In genomic region chr5:104328317-104328850, GRCm38 (mm10) we compare ENCODE assay signal across 20 mouse cellular contexts. TPM values are rescaled to one million over a fixed set of nuclear protein-coding genes. Genes with fewer than 3 reads are reported as not detected.
A peak's percentile ranks its signal among the peaks of the same experiment; 100 is the strongest.
DNase-seq lines count a peak whose midpoint lies in the region; ATAC-seq and TF ChIP-seq lines count a peak whose summit lies in the region.
"Had no signal": no experiment of that assay in that cellular context is flagged by ENCODE, and none has a peak within 500 bp of the region (broad histone marks: within the 10 kb centered on the region; RNA-seq: fewer than 3 reads in every experiment).

No protein-coding gene starts in this region.

- no peaks in the 10 kb centered on the region for H3K36me3 ChIP-seq in forebrain, embryonic 11.5 days (ENCODE audit: control insufficient read depth, insufficient read depth, low read length)
- no peaks in the 10 kb centered on the region for H3K36me3 ChIP-seq in forebrain, embryonic 10.5 days (replicated peaks)
- no peaks in the 10 kb centered on the region for H3K36me3 ChIP-seq in intestine, embryonic 15.5 days
- no peaks in the 10 kb centered on the region for H3K36me3 ChIP-seq in intestine, embryonic 16.5 days (ENCODE audit: control insufficient read depth, insufficient read depth, low read length)
- no peaks in the 10 kb centered on the region for H3K36me3 ChIP-seq in neural tube, embryonic 11.5 days (ENCODE audit: control insufficient read depth, insufficient read depth, low read length)

- no peak for TF ChIP-seq CTCF in olfactory bulb, adult 2 months (IDR thresholded peaks at IDR 0.05; ENCODE audit: insufficient read depth, low read depth, low read length)

- H3K4me3 ChIP-seq in forebrain, embryonic 11.5 days (ENCODE audit: low read depth, low read length): no peak overlapping the region
- no peak overlapping the region for H3K4me3 ChIP-seq in forebrain, embryonic 10.5 days
- no peak overlapping the region for H3K4me3 ChIP-seq in intestine, embryonic 15.5 days (replicated peaks)
- H3K4me3 ChIP-seq in intestine, embryonic 16.5 days (ENCODE audit: low read length): no peak overlapping the region
- no peak overlapping the region for H3K4me3 ChIP-seq in neural tube, embryonic 11.5 days (ENCODE audit: low read depth, low read length)
- H3K4me3 ChIP-seq in olfactory bulb, adult 2 months (ENCODE audit: insufficient read depth, low read depth, low read length): no peak overlapping the region
- H3K4me3 ChIP-seq: gastrocnemius, adult 2 months had no signal

- no peak overlapping the region for H3K27ac ChIP-seq in forebrain, embryonic 11.5 days (ENCODE audit: low read depth, low read length)
- no peak overlapping the region for H3K27ac ChIP-seq in forebrain, embryonic 10.5 days
- no peak overlapping the region for H3K27ac ChIP-seq in intestine, embryonic 15.5 days
- no peak overlapping the region for H3K27ac ChIP-seq in intestine, embryonic 16.5 days (ENCODE audit: low read length)
- no peak overlapping the region for H3K27ac ChIP-seq in neural tube, embryonic 11.5 days (ENCODE audit: low read depth, low read length)
- H3K27ac ChIP-seq in olfactory bulb, adult 2 months (ENCODE audit: insufficient read depth, low read depth, low read length): peak overlapping the region; percentile 83
- H3K27ac ChIP-seq: gastrocnemius, adult 2 months had no signal

- H3K9me3 ChIP-seq in forebrain, embryonic 11.5 days (ENCODE audit: control insufficient read depth, low read length): no peaks in the 10 kb centered on the region
- H3K9me3 ChIP-seq in forebrain, embryonic 10.5 days: no peaks in the 10 kb centered on the region
- no peaks in the 10 kb centered on the region for H3K9me3 ChIP-seq in intestine, embryonic 15.5 days
- H3K9me3 ChIP-seq in intestine, embryonic 16.5 days (ENCODE audit: control insufficient read depth, low read length): no peaks in the 10 kb centered on the region
- H3K9me3 ChIP-seq in neural tube, embryonic 11.5 days (ENCODE audit: control insufficient read depth, low read length): no peaks in the 10 kb centered on the region

- ATAC-seq in forebrain, embryonic 11.5 days (replicated peaks; ENCODE audit: low FRiP score): peak; percentile 27; the same call in 1 of the 2 replicates
- 0 out of 2 replicates have a peak, but pooled peaks have one; percentile 41 for ATAC-seq in intestine, embryonic 15.5 days
- ATAC-seq in intestine, embryonic 16.5 days: no peak
- peak; percentile 41; the same call in 1 of the 2 replicates for ATAC-seq in neural tube, embryonic 11.5 days (ENCODE audit: insufficient read depth, low FRiP score, low TSS enrichment)
- no peak for ATAC-seq in CD4-positive, CD25-positive, alpha-beta regulatory T cell, adult 4 months
- ATAC-seq: Patski had no signal

- H3K9ac ChIP-seq in forebrain, embryonic 11.5 days (ENCODE audit: low read length): no peak overlapping the region
- no peak overlapping the region for H3K9ac ChIP-seq in intestine, embryonic 15.5 days
- H3K9ac ChIP-seq in intestine, embryonic 16.5 days (ENCODE audit: low read depth, low read length): no peak overlapping the region
- no peak overlapping the region for H3K9ac ChIP-seq in neural tube, embryonic 11.5 days (ENCODE audit: low read length)

- H3K4me2 ChIP-seq in forebrain, embryonic 11.5 days (ENCODE audit: low read depth, low read length, severe bottlenecking): no peak overlapping the region
- H3K4me2 ChIP-seq in intestine, embryonic 15.5 days (replicated peaks): no peak overlapping the region
- H3K4me2 ChIP-seq in intestine, embryonic 16.5 days (ENCODE audit: low read depth, low read length): no peak overlapping the region
- no peak overlapping the region for H3K4me2 ChIP-seq in neural tube, embryonic 11.5 days (ENCODE audit: low read depth)

- no peaks in the 10 kb centered on the region for H3K27me3 ChIP-seq in forebrain, embryonic 11.5 days (ENCODE audit: control insufficient read depth, insufficient read depth, low read length)
- H3K27me3 ChIP-seq in forebrain, embryonic 10.5 days (ENCODE audit: poor library complexity, severe bottlenecking): no peaks in the 10 kb centered on the region
- H3K27me3 ChIP-seq in intestine, embryonic 15.5 days (replicated peaks): no peaks in the 10 kb centered on the region
- no peaks in the 10 kb centered on the region for H3K27me3 ChIP-seq in intestine, embryonic 16.5 days (replicated peaks; ENCODE audit: control insufficient read depth, insufficient read depth, low read length)
- no peaks in the 10 kb centered on the region for H3K27me3 ChIP-seq in neural tube, embryonic 11.5 days (ENCODE audit: control insufficient read depth, insufficient read depth, low read length)

- DNase-seq in forebrain, embryonic 11.5 days (ENCODE audit: low spot score): no peak
- DNase-seq in forebrain, embryonic 10.5 days (ENCODE audit: extremely low spot score, low spot score): no peak
- DNase-seq in neural tube, embryonic 11.5 days (ENCODE audit: low spot score): no peak
- no peak for DNase-seq in neural tube, embryonic 10.5 days (ENCODE audit: extremely low spot score, low spot score)
- DNase-seq: adrenal gland, postnatal 36 days; cerebellum, adult 9-11 months; gastrocnemius, adult 2 months; heart, adult 18-20 months; kidney, postnatal 14 days; layer of hippocampus, adult 9-11 months; lung, adult 2 months; thymus, postnatal 25 days had no signal

- 76% methylated on average over 4 of the region's 4 CpGs for whole genome bisulfite sequencing in forebrain, embryonic 11.5 days
- 81% methylated on average over 4 of the region's 4 CpGs for WGBS in forebrain, embryonic 10.5 days
- 82% methylated on average over 4 of the region's 4 CpGs for WGBS in intestine, embryonic 15.5 days
- WGBS in intestine, embryonic 16.5 days: 85% methylated on average over 4 of the region's 4 CpGs
- WGBS in neural tube, embryonic 11.5 days: 82% methylated on average over 4 of the region's 4 CpGs
- 53% methylated on average over 4 of the region's 4 CpGs for WGBS in olfactory bulb, adult 2 months

- no peak for TF ChIP-seq POLR2A in olfactory bulb, adult 2 months (IDR thresholded peaks at IDR 0.05; ENCODE audit: insufficient read depth, low read depth, low read length)

- no peaks in the 10 kb centered on the region for H3K4me1 ChIP-seq in forebrain, embryonic 11.5 days (replicated peaks; ENCODE audit: control insufficient read depth, insufficient read depth, low read length)
- H3K4me1 ChIP-seq in forebrain, embryonic 10.5 days: no peaks in the 10 kb centered on the region
- no peaks in the 10 kb centered on the region for H3K4me1 ChIP-seq in intestine, embryonic 15.5 days (replicated peaks)
- no peaks in the 10 kb centered on the region for H3K4me1 ChIP-seq in intestine, embryonic 16.5 days (ENCODE audit: control insufficient read depth, insufficient read depth, low read length)
- no peaks in the 10 kb centered on the region for H3K4me1 ChIP-seq in neural tube, embryonic 11.5 days (ENCODE audit: control insufficient read depth, insufficient read depth, low read length)
- peaks cover 15% of the 10 kb centered on the region for H3K4me1 ChIP-seq in olfactory bulb, adult 2 months (ENCODE audit: control insufficient read depth, insufficient read depth, low read length)

RNA-seq across cellular contexts. Expression of gene Mepe, which starts 3.3 kb away (rescaled TPM):
- not detected in 2 replicates for polyA plus RNA-seq in forebrain, embryonic 11.5 days (2014; fragmentation: Nextera tagmentation; extraction: Ambion mirVana)
- not detected in 2 replicates for polyA plus RNA-seq in forebrain, embryonic 10.5 days (2016; fragmentation: Nextera tagmentation; extraction: Ambion mirVana)
- polyA plus RNA-seq in intestine, embryonic 15.5 days (2015; fragmentation: Nextera tagmentation; extraction: Ambion mirVana): not detected in 2 replicates
- polyA plus RNA-seq in intestine, embryonic 16.5 days (2015; fragmentation: Nextera tagmentation; extraction: Ambion mirVana): not detected in 2 replicates
- polyA plus RNA-seq in neural tube, embryonic 11.5 days (2014; fragmentation: Nextera tagmentation; extraction: Ambion mirVana): not detected in 2 replicates
- not detected in 2 replicates for polyA plus RNA-seq in olfactory bulb, adult 2 months (2012; ENCODE audit: insufficient read depth, insufficient read length, low replicate concordance, missing spikeins)
- polyA plus RNA-seq in CD4-positive, CD25-positive, alpha-beta regulatory T cell, adult 4 months (2017; shearing (Covaris generic)): not detected
- polyA plus RNA-seq: heart, embryonic 16.5 days; liver, adult 2 months; lung, adult 2 months; Patski; small intestine, adult 2 months had no signal

RNA-seq across cellular contexts. Expression of gene Ibsp, which starts 29.4 kb away (rescaled TPM):
- not detected in 2 replicates for polyA plus RNA-seq in forebrain, embryonic 11.5 days (2014; fragmentation: Nextera tagmentation; extraction: Ambion mirVana)
- not detected in 2 replicates for polyA plus RNA-seq in forebrain, embryonic 10.5 days (2016; fragmentation: Nextera tagmentation; extraction: Ambion mirVana)
- polyA plus RNA-seq in intestine, embryonic 15.5 days (2015; fragmentation: Nextera tagmentation; extraction: Ambion mirVana): 0.13 TPM in 1 of 2 replicates, not detected in the other
- polyA plus RNA-seq in intestine, embryonic 16.5 days (2015; fragmentation: Nextera tagmentation; extraction: Ambion mirVana): 0.16 TPM in 1 of 2 replicates, not detected in the other
- polyA plus RNA-seq in neural tube, embryonic 11.5 days (2014; fragmentation: Nextera tagmentation; extraction: Ambion mirVana): not detected in 2 replicates
- not detected in 2 replicates for polyA plus RNA-seq in olfactory bulb, adult 2 months (2012; ENCODE audit: insufficient read depth, insufficient read length, low replicate concordance, missing spikeins)
- not detected for polyA plus RNA-seq in CD4-positive, CD25-positive, alpha-beta regulatory T cell, adult 4 months (2017; shearing (Covaris generic))
- polyA plus RNA-seq: liver, adult 2 months; lung, adult 2 months; Patski; small intestine, adult 2 months had no signal

Comparison
In these comparisons a context has a peak if more than half of its experiments do, and no peak if none do; other contexts are left out.
1. ATAC-seq: peak in forebrain, embryonic 11.5 days (single experiment), intestine, embryonic 15.5 days (single experiment) and neural tube, embryonic 11.5 days (single experiment); none in intestine, embryonic 16.5 days (single experiment) and CD4-positive, CD25-positive, alpha-beta regulatory T cell, adult 4 months (single experiment).